Mouse (Mus musculus): Measurements from ENCODE around the gene Sash3. TPM values are rescaled to one million over a fixed set of nuclear protein-coding genes. Genes with fewer than 3 reads are reported as not detected.

The Sash3 gene
- total and polyA plus RNA-seq, 3 experiments: 0.31 to 1.2 TPM; not detected in 1

DNA sequence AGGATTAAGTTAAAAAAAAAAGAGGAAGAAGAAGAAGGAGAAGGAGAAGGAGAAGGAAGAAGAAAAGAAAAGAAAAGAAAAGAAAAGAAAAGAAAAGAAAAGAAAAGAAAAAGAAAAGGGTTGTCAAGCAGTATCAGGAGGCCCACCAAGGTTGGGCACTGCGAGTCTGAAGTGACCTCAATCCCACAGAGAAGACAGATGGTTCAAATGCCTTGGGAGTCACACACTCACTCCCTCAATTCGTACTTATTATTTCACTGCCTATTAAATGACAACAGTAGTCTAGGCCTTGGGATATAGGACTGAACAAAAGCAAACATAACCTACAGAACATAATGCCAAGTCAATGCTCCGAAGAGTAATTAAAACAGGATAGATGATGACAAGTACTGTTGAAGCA lies 43.0 kb upstream of the Sash3 start:
- H3K4me1 ChIP-seq (ENCODE audit: control insufficient read depth in 1 of 2, insufficient read depth in 2 of 2, low read length in 2 of 2): no peaks in the 10 kb centered on the region
- no peaks in the 10 kb centered on the region for H3K79me2 ChIP-seq (ENCODE audit: control insufficient read depth, insufficient read depth, low read length, poor library complexity)
- DNase-seq (ENCODE audit: low read depth, low spot score): no peak
- no peak overlapping the region for H3K9ac ChIP-seq (ENCODE audit: control insufficient read depth, low read depth, low read length, poor library complexity, severe bottlenecking)
- TF ChIP-seq CTCF (IDR thresholded peaks at IDR 0.05 in 2 of 3, conservative IDR thresholded peaks at IDR 0.05 in 1 of 3; ENCODE audit: control insufficient read depth in 1 of 3, insufficient read depth in 1 of 3, low read depth in 2 of 3, low read length in 3 of 3, poor library complexity in 1 of 3, severe bottlenecking in 1 of 3) (no peak), MAFK (IDR thresholded peaks at IDR 0.05; ENCODE audit: borderline replicate concordance, low read depth, low read length) (no peak), NELFE (IDR thresholded peaks at IDR 0.05; ENCODE audit: low read depth, low read length) (no peak), CHD1 (IDR thresholded peaks at IDR 0.05; ENCODE audit: low read depth, low read length) (no peak), CHD2 (IDR thresholded peaks at IDR 0.05; ENCODE audit: low read length) (no peak), KAT2A (conservative IDR thresholded peaks at IDR 0.05; ENCODE audit: low read depth, low read length) (no peak), TCF12 (IDR thresholded peaks at IDR 0.05; ENCODE audit: low read depth, low read length) (no peak)
- no peak overlapping the region for H3K4me3 ChIP-seq (ENCODE audit: control insufficient read depth in 1 of 2, insufficient read depth in 1 of 2, low read depth in 2 of 2, low read length in 2 of 2)
- H3K27me3 ChIP-seq (ENCODE audit: control insufficient read depth in 1 of 2, insufficient read depth in 2 of 2, low read length in 2 of 2): no peaks in the 10 kb centered on the region
- no peaks in the 10 kb centered on the region for H3K36me3 ChIP-seq (ENCODE audit: control insufficient read depth in 1 of 2, insufficient read depth in 2 of 2, low read length in 2 of 2)
- no peaks in the 10 kb centered on the region for H3K9me3 ChIP-seq (replicated peaks; ENCODE audit: insufficient read depth, low read length)
- H3K27ac ChIP-seq (ENCODE audit: control insufficient read depth, low read depth, low read length): no peak overlapping the region

DNA sequence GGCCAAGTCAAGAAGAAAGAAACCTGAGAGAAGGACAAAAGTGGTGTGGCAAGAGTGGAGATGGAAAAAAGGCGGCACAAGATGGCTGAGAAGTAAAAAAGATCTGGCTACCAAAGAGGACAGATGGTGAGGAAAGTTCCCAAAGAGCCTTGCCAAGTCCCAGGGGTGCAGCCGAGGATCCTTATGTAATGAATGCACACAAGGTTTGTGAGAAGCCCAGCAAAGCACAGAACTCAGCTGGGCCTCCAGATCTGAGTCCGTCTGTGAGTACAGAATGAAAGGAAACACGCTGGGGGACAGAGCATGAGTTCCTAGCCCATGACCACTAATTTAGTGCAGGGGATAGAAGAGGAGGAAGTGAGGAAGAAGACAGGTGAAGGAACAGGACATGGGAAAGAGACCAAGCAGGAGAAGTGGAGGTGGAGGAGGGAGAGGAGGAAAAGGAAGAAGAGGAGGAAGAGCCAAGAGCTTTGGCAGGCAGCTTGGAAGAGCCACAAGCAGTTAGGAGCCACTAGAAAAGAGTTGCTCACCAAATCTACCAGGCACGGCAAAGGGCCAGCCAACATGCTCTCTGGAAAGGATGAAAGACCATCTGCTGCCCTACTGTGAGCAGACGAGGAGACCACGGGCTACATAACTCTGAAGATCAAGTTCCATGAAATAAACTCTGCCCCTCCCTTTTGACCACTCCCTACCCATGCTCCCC lies 41.3 kb upstream of the Sash3 start:
- TF ChIP-seq MXI1 (IDR thresholded peaks at IDR 0.05; ENCODE audit: low read depth, low read length) (no peak), MAFK (IDR thresholded peaks at IDR 0.05; ENCODE audit: borderline replicate concordance, low read depth, low read length) (no peak), EP300 (IDR thresholded peaks at IDR 0.05; ENCODE audit: low read depth in 1 of 2, low read length in 2 of 2) (no peak), NELFE (IDR thresholded peaks at IDR 0.05; ENCODE audit: low read depth, low read length) (no peak), POLR2A (IDR thresholded peaks at IDR 0.05; ENCODE audit: control insufficient read depth in 1 of 2, insufficient read depth in 1 of 2, low read depth in 1 of 2, low read length in 2 of 2, poor library complexity in 1 of 2) (no peak), NRF1 (IDR thresholded peaks at IDR 0.05; ENCODE audit: insufficient read depth, low read depth, low read length, poor library complexity, severe bottlenecking) (no peak), GATA1 (IDR thresholded peaks at IDR 0.05; ENCODE audit: low read depth, low read length) (no peak), MYB (IDR thresholded peaks at IDR 0.05; ENCODE audit: low read depth, low read length) (no peak), MAZ (IDR thresholded peaks at IDR 0.05; ENCODE audit: low read depth, low read length) (no peak), ELF1 (IDR thresholded peaks at IDR 0.05; ENCODE audit: low read depth, low read length) (no peak), MYC (IDR thresholded peaks at IDR 0.05; ENCODE audit: low read depth, low read length) (no peak), RAD21 (IDR thresholded peaks at IDR 0.05; ENCODE audit: low read depth, low read length) (no peak), HCFC1 (IDR thresholded peaks at IDR 0.05; ENCODE audit: low read depth, low read length) (no peak), ZC3H11A (IDR thresholded peaks at IDR 0.05; ENCODE audit: low read depth, low read length) (no peak), USF2 (IDR thresholded peaks at IDR 0.05; ENCODE audit: borderline replicate concordance in 1 of 2, insufficient read depth in 1 of 2, low read depth in 1 of 2, low read length in 2 of 2) (no peak), ZMIZ1 (IDR thresholded peaks at IDR 0.05; ENCODE audit: low read depth, low read length) (no peak), SIN3A (IDR thresholded peaks at IDR 0.05; ENCODE audit: low read length) (no peak), TCF12 (IDR thresholded peaks at IDR 0.05; ENCODE audit: low read depth, low read length) (no peak), POLR2AphosphoS2 (IDR thresholded peaks at IDR 0.05; ENCODE audit: low read length) (no peak)
- no peaks in the 10 kb centered on the region for H3K9me3 ChIP-seq (replicated peaks; ENCODE audit: insufficient read depth, low read length)
- H3K4me1 ChIP-seq (ENCODE audit: control insufficient read depth in 1 of 2, insufficient read depth in 2 of 2, low read length in 2 of 2): no peaks in the 10 kb centered on the region
- H3K4me3 ChIP-seq (ENCODE audit: control insufficient read depth in 1 of 2, insufficient read depth in 1 of 2, low read depth in 2 of 2, low read length in 2 of 2): no peak overlapping the region
- H3K27ac ChIP-seq (ENCODE audit: control insufficient read depth, low read depth, low read length): no peak overlapping the region
- DNase-seq (ENCODE audit: low read depth, low spot score): no peak
- H3K9ac ChIP-seq (ENCODE audit: control insufficient read depth, low read depth, low read length, poor library complexity, severe bottlenecking): no peak overlapping the region
- H3K36me3 ChIP-seq (ENCODE audit: control insufficient read depth in 1 of 2, insufficient read depth in 2 of 2, low read length in 2 of 2): no peaks in the 10 kb centered on the region
- no peaks in the 10 kb centered on the region for H3K27me3 ChIP-seq (ENCODE audit: control insufficient read depth in 1 of 2, insufficient read depth in 2 of 2, low read length in 2 of 2)
- H3K79me2 ChIP-seq (ENCODE audit: control insufficient read depth, insufficient read depth, low read length, poor library complexity): no peaks in the 10 kb centered on the region
